In genomic region chr7:63939397-63939951, GRCm38 (mm10) we compare ENCODE assay signal across 9 mouse cellular contexts. TPM values are rescaled to one million over a fixed set of nuclear protein-coding genes. Genes with fewer than 3 reads are reported as not detected.
DNase-seq lines count a peak whose midpoint lies in the region; ATAC-seq lines count a peak whose summit lies in the region.
"Had no signal": no experiment of that assay in that cellular context is flagged by ENCODE, and none has a peak within 500 bp of the region (broad histone marks: within the 10 kb centered on the region; RNA-seq: fewer than 3 reads in every experiment).

No protein-coding gene starts in this region.

- peaks cover 27% of the 10 kb centered on the region for H3K4me1 ChIP-seq in lung, embryonic 15.5 days

- ATAC-seq in lung, embryonic 15.5 days (ENCODE audit: borderline replicate concordance, extremely low read depth, low FRiP score, low TSS enrichment) = peak; percentile 74

- H3K9ac ChIP-seq in lung, embryonic 15.5 days = peak overlapping the region; percentile 78

- peak; percentile 87 for DNase-seq in CD4-positive, CD25-positive, alpha-beta regulatory T cell, adult 2 months (ENCODE audit: low read depth, low spot score)
- DNase-seq in T-cell, adult 2 months (ENCODE audit: low spot score) = peak; percentile 91
- DNase-seq in embryo, embryonic 11.5 days (ENCODE audit: low read depth, low spot score) = peak; percentile 16
- peak; percentile 89 for DNase-seq in heart, adult 18-20 months
- peak; percentile 87 for DNase-seq in kidney, adult 18-20 months
- peak; percentile 73 for DNase-seq in retina, embryonic 14.5 days (ENCODE audit: low spot score)
- peak; percentile 81 for DNase-seq in yolk sac, embryonic 10.5 days (ENCODE audit: low spot score)

- H3K9me3 ChIP-seq in lung, embryonic 15.5 days = no peaks in the 10 kb centered on the region

- peak overlapping the region; percentile 81 for H3K4me3 ChIP-seq in lung, embryonic 15.5 days

- H3K27me3 ChIP-seq in lung, embryonic 15.5 days = no peaks in the 10 kb centered on the region

- peak overlapping the region; percentile 98 for H3K27ac ChIP-seq in lung, embryonic 15.5 days

- H3K36me3 ChIP-seq in lung, embryonic 15.5 days = no peaks in the 10 kb centered on the region

- H3K4me2 ChIP-seq in lung, embryonic 15.5 days = peak overlapping the region; percentile 76

- under 1% methylated on average over 37 of the region's 39 CpGs for WGBS in lung, embryonic 15.5 days

RNA-seq across cellular contexts. Expression of gene Klf13, which starts 0.8 kb away (rescaled TPM):
- 10 to 100 TPM; 42.9 to 59.3 TPM for total RNA-seq in heart, adult 18-20 months (2021)
- 34.4 and 35.1 TPM in 2 replicates for polyA plus RNA-seq in lung, embryonic 15.5 days (2015; fragmentation: Nextera tagmentation; extraction: Ambion mirVana)

RNA-seq across cellular contexts. Expression of gene E030018B13Rik, which starts 22.8 kb away (rescaled TPM):
- total RNA-seq in heart, adult 18-20 months (2021) = not detected
- polyA plus RNA-seq in lung, embryonic 15.5 days (2015; fragmentation: Nextera tagmentation; extraction: Ambion mirVana) = 0.15 and 0.26 TPM in 2 replicates
- total RNA-seq: left cerebral cortex, adult 18-20 months had no signal

Comparison
In these comparisons a context has a peak if more than half of its experiments do, and no peak if none do; other contexts are left out.
1. Peak in every context shown above with its lines: DNase-seq, ATAC-seq, H3K4me3 ChIP-seq and H3K27ac ChIP-seq.
2. DNase-seq: peak in every context shown above with its lines; median percentile 91 in T-cell, adult 2 months; 89 in heart, adult 18-20 months; 87 in CD4-positive, CD25-positive, alpha-beta regulatory T cell, adult 2 months; 87 in kidney, adult 18-20 months; 81 in yolk sac, embryonic 10.5 days; 73 in retina, embryonic 14.5 days; 16 in embryo, embryonic 11.5 days.